Mouse (Mus musculus) B cell, adult 62 days (primary cell): ENCODE results near the gene Taf9. TPM values are rescaled to one million over a fixed set of nuclear protein-coding genes. Genes with fewer than 3 reads are reported as not detected.

ENCODE experiments used
- total RNA-seq: library from RNA; stranded (reverse); gene quantifications from 4 replicates; pipeline ENCODE4 v1.2.4, GENCODE M21; 2023

Gene Taf9
- total RNA-seq: 17.9 to 39.0 TPM (median 26.3 TPM) in 4 replicates

GRCm38 (mm10) chr13:100651439-100652186 lies at the start of gene Taf9:
Gene Taf9 (plus strand): TSS chr13:100651579.

GRCm38 (mm10) chr13:100616181-100617087 lies 34.9 kb upstream of the Taf9 start, which contains the start of gene Marveld2:
Gene Marveld2 (minus strand): TSS chr13:100616971.

GRCm38 (mm10) chr13:100650550-100651438 lies 585 bp upstream of the Taf9 start, which contains the start of the genes Ak6 and Rad17:
Gene Ak6 (plus strand): TSS chr13:100650979.
Gene Rad17 (minus strand): TSS chr13:100651051.

GRCm38 (mm10) chr13:100669291-100670022 lies 18.1 kb downstream of the Taf9 start, which contains the start of gene Ccdc125:
Gene Ccdc125 (plus strand): TSS chr13:100669717.

Other genes starting within 250 kb of the Taf9 start
- gene Naip1, start 198.7 kb upstream of the Taf9 start, total RNA-seq: 0.17 to 0.19 TPM in 2 of 4 replicates, not detected in the others
- 50.4 to 58.8 TPM (median 52.8 TPM) in 4 replicates for gene Gtf2h2, start 159.0 kb upstream of the Taf9 start, total RNA-seq
- 0.24 TPM in 1 of 4 replicates, not detected in the others for gene Ocln, start 98.9 kb upstream of the Taf9 start, total RNA-seq
- gene Marveld2, start 34.6 kb upstream of the Taf9 start, total RNA-seq: 9.2 to 15.0 TPM (median 10.3 TPM) in 4 replicates
- 77.6 to 114 TPM (median 112 TPM) in 4 replicates for gene Ak6, start 600 bp upstream of the Taf9 start, total RNA-seq
- gene Rad17, start 528 bp upstream of the Taf9 start, total RNA-seq: 30.3 to 33.0 TPM (median 31.0 TPM) in 4 replicates
- gene Ccdc125, start 18.1 kb downstream of the Taf9 start, total RNA-seq: 13.0 to 15.8 TPM (median 13.8 TPM) in 4 replicates
- 27.7 to 32.3 TPM (median 31.1 TPM) in 4 replicates for gene Cdk7, start 79.4 kb downstream of the Taf9 start, total RNA-seq
- gene Mrps36, start 93.1 kb downstream of the Taf9 start, total RNA-seq: 20.9 to 31.8 TPM (median 27.9 TPM) in 4 replicates
- 0.63 to 2.7 TPM (median 1.5 TPM) in 4 replicates for gene Cenph, start 124.3 kb downstream of the Taf9 start, total RNA-seq
- 1.1 to 6.2 TPM (median 4.3 TPM) in 4 replicates for gene Ccnb1, start 135.0 kb downstream of the Taf9 start, total RNA-seq
- 99.1 to 102 TPM (median 100 TPM) in 4 replicates for gene Slc30a5, start 181.8 kb downstream of the Taf9 start, total RNA-seq